ENCODE assay signal across 19 mouse cellular contexts in genomic region chr15:62134308-62134707, GRCm38 (mm10).
DNase-seq lines count a peak whose midpoint lies in the region; ATAC-seq and TF ChIP-seq lines count a peak whose summit lies in the region.
"Had no signal": no experiment of that assay in that cellular context is flagged by ENCODE, and none has a peak within 500 bp of the region (broad histone marks: within the 10 kb centered on the region; RNA-seq: fewer than 3 reads in every experiment).

No protein-coding gene starts in this region.

- H3K9me3 ChIP-seq in heart, embryonic 10.5 days: no peaks in the 10 kb centered on the region
- H3K9me3 ChIP-seq in liver, embryonic 11.5 days (ENCODE audit: control insufficient read depth, low read length): no peaks in the 10 kb centered on the region
- H3K9me3 ChIP-seq in liver, postnatal 0 days (ENCODE audit: low read length): no peaks in the 10 kb centered on the region
- no peaks in the 10 kb centered on the region for H3K9me3 ChIP-seq in liver, embryonic 13.5 days (replicated peaks)
- H3K9me3 ChIP-seq: forebrain, embryonic 10.5 days; forebrain, embryonic 13.5 days had no signal

- no peak overlapping the region for H3K4me2 ChIP-seq in liver, embryonic 11.5 days
- H3K4me2 ChIP-seq in liver, postnatal 0 days (ENCODE audit: low read depth, low read length): no peak overlapping the region
- no peak overlapping the region for H3K4me2 ChIP-seq in liver, embryonic 13.5 days
- H3K4me2 ChIP-seq: forebrain, embryonic 13.5 days; hindbrain, embryonic 14.5 days had no signal

- ATAC-seq in liver, embryonic 11.5 days (replicated peaks; ENCODE audit: low FRiP score): peak; percentile 72
- ATAC-seq in liver, postnatal 0 days: no peak
- peak; percentile 71 for ATAC-seq in liver, embryonic 13.5 days (ENCODE audit: low read depth)
- ATAC-seq: activated CD4-positive, CD25-positive, alpha-beta regulatory T cell, adult 4 months; forebrain, embryonic 13.5 days; forebrain, embryonic 16.5 days; hindbrain, postnatal 0 days; inflammation-experienced regulatory T-cells, adult 6 months had no signal

- H3K36me3 ChIP-seq in heart, embryonic 10.5 days: no peaks in the 10 kb centered on the region
- H3K36me3 ChIP-seq in liver, embryonic 11.5 days (ENCODE audit: control insufficient read depth, insufficient read depth, low read length): no peaks in the 10 kb centered on the region; the same call in 1 of the 2 replicates
- peaks cover 3% of the 10 kb centered on the region; the same call in 1 of the 2 replicates for H3K36me3 ChIP-seq in liver, postnatal 0 days (replicated peaks; ENCODE audit: insufficient read depth, low read length)
- no peaks in the 10 kb centered on the region for H3K36me3 ChIP-seq in liver, embryonic 13.5 days
- H3K36me3 ChIP-seq: forebrain, embryonic 10.5 days had no signal

- H3K9ac ChIP-seq in liver, embryonic 11.5 days (ENCODE audit: low read depth, low read length): no peak overlapping the region
- H3K9ac ChIP-seq in liver, postnatal 0 days (replicated peaks): no peak overlapping the region
- peak overlapping the region; percentile 27; the same call in 1 of the 2 replicates for H3K9ac ChIP-seq in liver, embryonic 13.5 days
- H3K9ac ChIP-seq: forebrain, embryonic 13.5 days; hindbrain, embryonic 14.5 days had no signal

- peaks cover 22% of the 10 kb centered on the region for H3K4me1 ChIP-seq in heart, embryonic 10.5 days
- peaks cover 28% of the 10 kb centered on the region for H3K4me1 ChIP-seq in liver, embryonic 11.5 days (replicated peaks; ENCODE audit: control insufficient read depth, insufficient read depth, low read length)
- peaks cover 25% of the 10 kb centered on the region for H3K4me1 ChIP-seq in liver, postnatal 0 days (ENCODE audit: insufficient read depth)
- H3K4me1 ChIP-seq in liver, embryonic 13.5 days (replicated peaks): peaks cover 93% of the 10 kb centered on the region

- no peak for TF ChIP-seq CTCF in liver, postnatal 0 days (IDR thresholded peaks at IDR 0.05; ENCODE audit: low read depth)

- no peak for TF ChIP-seq EP300 in liver, postnatal 0 days (IDR thresholded peaks at IDR 0.05; ENCODE audit: low read depth)

- H3K27me3 ChIP-seq in heart, embryonic 10.5 days (ENCODE audit: insufficient read depth, poor library complexity, severe bottlenecking): no peaks in the 10 kb centered on the region
- no peaks in the 10 kb centered on the region for H3K27me3 ChIP-seq in liver, embryonic 11.5 days (replicated peaks; ENCODE audit: control insufficient read depth, insufficient read depth, low read length)
- H3K27me3 ChIP-seq in liver, postnatal 0 days (ENCODE audit: insufficient read depth, low read length): no peaks in the 10 kb centered on the region
- H3K27me3 ChIP-seq in liver, embryonic 13.5 days: no peaks in the 10 kb centered on the region
- H3K27me3 ChIP-seq: forebrain, embryonic 13.5 days had no signal

- intact Hi-C loops in heart, postnatal 10 days (cut with DNase I): no loop called here

- peak overlapping the region; percentile 31; the same call in 1 of the 2 replicates for H3K27ac ChIP-seq in heart, embryonic 10.5 days
- no peak overlapping the region for H3K27ac ChIP-seq in liver, embryonic 11.5 days (ENCODE audit: low read depth, low read length)
- H3K27ac ChIP-seq in liver, postnatal 0 days (ENCODE audit: low read depth): no peak overlapping the region
- H3K27ac ChIP-seq in liver, embryonic 13.5 days: peak overlapping the region; percentile 63
- H3K27ac ChIP-seq: forebrain, embryonic 10.5 days; forebrain, embryonic 13.5 days; hindbrain, embryonic 14.5 days; hindbrain, postnatal 0 days had no signal

- WGBS in heart, embryonic 10.5 days: 67% methylated on average over 4 of the region's 4 CpGs
- 52% methylated on average over 4 of the region's 4 CpGs for WGBS in liver, embryonic 11.5 days
- WGBS in liver, postnatal 0 days (ENCODE audit: insufficient replicate concordance): 68% methylated on average over 4 of the region's 4 CpGs
- 41% methylated on average over 4 of the region's 4 CpGs for WGBS in liver, embryonic 13.5 days (ENCODE audit: insufficient replicate concordance)

- DNase-seq in heart, embryonic 10.5 days (ENCODE audit: low spot score): no peak
- no peak for DNase-seq in heart, postnatal 10 days
- DNase-seq in liver, embryonic 11.5 days (ENCODE audit: low spot score): no peak
- DNase-seq in liver, postnatal 0 days: no peak
- DNase-seq in liver, embryonic 13.5 days: no peak
- no peak for DNase-seq in adrenal gland, postnatal 4 days (ENCODE audit: low spot score in 2 of 2)
- DNase-seq: adrenal gland, adult 8-10 months; adrenal gland, postnatal 25 days; cerebellum, adult 18-20 months; cerebellum, adult 9-10 months; cerebellum, postnatal 14 days; gastrocnemius, postnatal 10 days had no signal

- H3K4me3 ChIP-seq in heart, embryonic 10.5 days: no peak overlapping the region
- H3K4me3 ChIP-seq in liver, embryonic 11.5 days (ENCODE audit: low read depth, low read length): no peak overlapping the region
- no peak overlapping the region for H3K4me3 ChIP-seq in liver, postnatal 0 days (ENCODE audit: low read depth, low read length)
- no peak overlapping the region for H3K4me3 ChIP-seq in liver, embryonic 13.5 days (replicated peaks)
- H3K4me3 ChIP-seq: forebrain, embryonic 10.5 days; forebrain, embryonic 13.5 days had no signal

Comparison
In these comparisons a context has a peak if more than half of its experiments do, and no peak if none do; other contexts are left out.
1. H3K27ac ChIP-seq: peak in heart, embryonic 10.5 days (single experiment) and liver, embryonic 13.5 days (single experiment); none in liver, embryonic 11.5 days (single experiment) and liver, postnatal 0 days (single experiment).